Mouse (Mus musculus): ENCODE results near the gene Trmt1.
A peak's percentile ranks its signal among the peaks of the same experiment; 100 is the strongest.
"Not testable (repeated sequence)": the region's sequence is repeated elsewhere in the genome, so short reads cannot be mapped to it uniquely, and the experiment has no call there.

Gene Trmt1

DNA sequence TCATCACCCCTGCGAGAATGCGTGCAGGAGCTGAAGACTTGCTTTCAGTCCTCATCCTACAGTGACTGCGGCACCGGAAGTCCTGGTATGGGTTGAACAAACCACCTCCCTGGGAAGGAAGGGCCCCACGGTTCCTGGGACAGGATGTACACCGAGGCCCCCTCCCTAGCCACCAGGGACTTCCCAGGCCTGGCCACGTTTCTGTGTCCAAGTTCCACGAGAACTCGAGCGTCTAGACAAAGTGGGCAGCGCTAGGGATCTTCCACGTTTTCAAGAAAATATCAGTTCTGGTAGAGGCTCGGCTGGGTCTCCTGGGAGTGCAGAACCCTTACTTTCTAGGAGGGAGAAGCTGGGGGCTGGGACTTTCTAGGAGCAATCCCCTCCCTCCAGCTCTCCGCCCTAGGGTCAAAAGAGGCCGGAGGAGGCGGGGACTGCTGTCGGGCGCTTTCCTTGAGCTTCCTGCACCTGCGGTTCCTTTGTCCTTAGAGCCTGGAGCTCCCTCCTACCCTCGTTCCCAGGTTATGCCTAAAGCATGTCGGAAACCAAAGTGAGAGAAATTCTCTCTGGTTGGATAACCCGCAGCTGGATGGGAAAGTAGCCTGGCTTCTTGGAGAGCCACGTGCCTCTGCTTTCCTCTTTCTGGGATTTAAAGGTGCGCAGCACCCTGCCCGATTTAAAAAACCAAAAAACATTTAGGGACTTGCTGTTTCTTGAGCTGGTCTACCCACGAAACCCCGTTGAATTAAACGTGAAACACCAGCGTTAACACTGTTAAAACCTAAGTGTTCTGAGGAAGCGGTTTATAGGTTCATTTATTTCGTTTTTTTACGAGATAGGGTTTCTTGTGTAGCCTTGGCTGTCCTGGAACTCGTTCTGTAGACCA lies 25.9 kb upstream of the Trmt1 start:
- DNase-seq (ENCODE audit: low spot score in 2 of 2), result no peak

- no peak for DNase-seq (ENCODE audit: low spot score in 2 of 2)
These were observed 25.2 kb upstream of the Trmt1 start for GRCm38 (mm10) chr8:84660819-84661457.

GRCm38 (mm10) chr8:84661458-84661871 lies 24.6 kb upstream of the Trmt1 start:
- DNase-seq (ENCODE audit: low spot score in 2 of 2), result peak in 1 of 2 experiments; percentile 36

- DNase-seq (ENCODE audit: low spot score in 2 of 2), result peak in 1 of 2 experiments; percentile 54
These were observed 24.0 kb upstream of the Trmt1 start for GRCm38 (mm10) chr8:84661961-84662571.

DNA sequence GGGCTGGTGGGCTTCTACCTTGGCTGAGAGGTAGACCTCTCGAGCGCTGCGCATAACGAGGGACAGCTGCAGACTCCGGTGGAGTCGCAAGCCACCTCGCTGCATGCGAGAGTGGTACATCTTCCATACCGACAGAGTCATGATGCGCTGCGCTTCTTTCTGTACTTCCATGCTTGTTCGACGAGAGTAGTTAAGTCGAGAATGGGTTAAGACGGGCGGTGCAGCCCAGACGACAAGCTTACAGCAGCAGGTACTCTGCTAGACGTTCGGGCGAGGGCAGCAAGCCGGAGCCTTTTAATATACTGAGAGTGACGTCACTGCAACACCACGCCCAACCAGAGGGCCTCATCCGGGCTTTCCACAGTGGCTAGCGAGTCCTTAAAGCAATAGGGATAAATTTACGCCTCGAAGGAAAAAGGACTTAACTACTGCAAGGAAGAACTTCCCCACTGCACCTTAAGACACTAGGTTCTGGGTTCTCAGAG lies 23.5 kb upstream of the Trmt1 start, which contains the start of gene Ier2:
TSS of gene Ier2 (minus strand) at position 272 of the 485 bp plus-strand sequence.
- peak; percentile 71 to 86 for DNase-seq (ENCODE audit: low spot score in 2 of 2)

DNA sequence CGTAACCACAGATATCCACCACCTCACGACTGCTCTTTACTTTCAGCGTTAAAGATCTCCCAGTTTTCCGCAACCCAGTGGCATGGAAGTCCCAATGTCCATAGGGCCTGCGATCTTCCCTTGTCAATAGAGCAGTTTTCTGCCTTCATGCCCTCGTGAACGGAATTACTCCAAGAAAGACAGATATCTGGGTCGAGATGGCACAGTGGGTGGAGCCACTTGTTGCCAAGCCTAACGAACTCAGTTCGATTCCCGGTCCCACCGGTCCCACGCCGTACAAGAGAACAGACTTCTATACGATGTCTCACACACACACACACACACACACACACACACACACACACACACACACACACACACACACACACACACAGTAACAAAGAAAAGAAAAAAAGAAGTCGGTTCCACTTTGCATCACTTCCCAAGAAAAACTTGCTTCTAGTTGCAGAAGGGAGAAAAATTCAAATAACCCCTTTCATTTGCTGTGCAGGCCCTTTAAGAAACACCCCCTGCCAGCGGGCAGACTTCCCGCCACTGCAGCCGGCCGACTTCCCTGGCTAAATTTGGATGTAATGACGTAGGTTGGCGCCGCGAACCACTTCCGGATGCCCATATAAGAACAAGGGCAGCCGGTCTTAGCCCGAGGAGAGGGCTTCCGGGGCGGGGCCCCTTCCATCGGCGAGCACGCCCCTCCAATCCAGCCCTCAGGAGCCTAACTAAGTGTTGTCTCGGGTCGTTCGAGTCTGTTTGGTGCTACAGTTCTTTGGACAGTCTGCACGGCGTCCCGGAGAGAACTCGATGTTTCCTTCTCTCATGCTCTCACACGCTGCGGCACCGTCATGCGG lies 22.4 kb upstream of the Trmt1 start:
- DNase-seq (ENCODE audit: low spot score in 2 of 2), result peak; percentile 90 to 96

GRCm38 (mm10) chr8:84664566-84665384 lies 21.3 kb upstream of the Trmt1 start:
- peak; percentile 62 to 81 for DNase-seq (ENCODE audit: low spot score in 2 of 2)

DNA sequence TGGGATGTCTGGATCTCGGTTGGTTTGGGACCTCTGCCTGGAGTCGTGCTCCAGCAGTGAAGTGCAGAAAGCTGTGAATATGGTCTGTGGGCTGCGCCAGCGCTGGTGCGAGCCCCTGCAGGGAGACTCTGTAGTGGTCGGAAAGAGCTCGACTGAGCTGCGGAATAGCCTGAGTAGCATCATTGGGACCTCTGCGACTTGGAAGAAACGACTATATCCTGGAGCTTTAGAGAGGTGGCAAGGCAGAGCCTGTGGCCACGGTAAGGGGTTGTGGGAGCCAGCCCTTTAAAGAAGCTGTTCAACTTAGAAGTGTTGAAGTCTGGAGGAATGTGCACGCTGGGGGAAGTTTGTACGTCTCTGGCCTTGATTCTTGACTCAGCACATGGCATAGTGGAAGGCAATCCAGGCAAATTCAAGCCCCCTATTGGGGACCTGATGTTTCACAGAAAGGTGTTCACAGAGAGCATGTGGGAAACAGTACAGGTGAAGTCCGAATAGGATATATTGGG lies 20.7 kb upstream of the Trmt1 start:
- DNase-seq (ENCODE audit: low spot score in 2 of 2), result no peak

GRCm38 (mm10) chr8:84668081-84668480 lies 18.0 kb upstream of the Trmt1 start:
- no peak for DNase-seq (ENCODE audit: low spot score in 2 of 2)

- DNase-seq (ENCODE audit: low spot score in 2 of 2), result no peak
These were observed 17.2 kb upstream of the Trmt1 start for GRCm38 (mm10) chr8:84668731-84669485.

GRCm38 (mm10) chr8:84670295-84671006 lies 15.7 kb upstream of the Trmt1 start:
- DNase-seq (ENCODE audit: low spot score in 2 of 2), result not testable (repeated sequence)

DNA sequence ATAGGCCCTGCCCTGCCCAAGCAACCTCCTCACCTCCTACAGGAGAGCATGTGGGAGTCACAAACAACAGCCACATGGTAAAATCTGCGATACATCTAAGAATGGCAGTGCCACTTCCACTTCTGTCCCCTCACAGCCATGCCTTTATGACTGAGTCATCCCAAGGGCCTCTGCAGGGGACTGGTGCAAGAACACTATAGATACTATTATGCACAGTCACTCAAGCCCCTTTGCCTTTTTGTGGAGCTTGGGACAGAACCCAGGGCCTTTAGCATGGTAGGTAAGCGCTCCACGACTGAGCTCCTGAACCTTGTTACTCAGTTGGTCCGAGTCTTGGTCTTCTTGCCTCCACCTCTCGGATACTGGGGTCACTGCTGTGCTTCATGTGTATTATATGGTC lies 8.8 kb upstream of the Trmt1 start:
- no peak for DNase-seq (ENCODE audit: low spot score in 2 of 2)

DNA sequence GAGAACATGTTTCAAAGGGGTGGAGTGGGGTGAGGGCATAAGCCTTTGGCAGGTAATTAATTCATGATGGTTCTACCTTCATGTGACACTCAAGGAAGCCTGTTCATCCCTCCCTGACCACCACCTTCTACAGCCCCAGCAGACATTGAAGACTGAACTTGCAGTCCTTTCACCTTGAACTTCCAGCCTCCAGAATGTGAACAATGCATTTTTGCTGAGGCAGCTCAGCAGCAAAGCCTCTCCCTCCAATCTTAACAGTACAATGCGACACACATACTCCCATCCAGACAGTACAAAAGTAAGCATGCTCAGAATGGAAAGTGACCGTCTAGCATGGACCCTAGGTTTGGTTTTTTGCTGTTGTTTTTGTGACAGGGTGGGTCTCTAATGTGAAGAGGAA lies 4.6 kb upstream of the Trmt1 start:
- DNase-seq (ENCODE audit: low spot score in 2 of 2), result no peak

- no peak for DNase-seq (ENCODE audit: low spot score in 2 of 2)
These were observed 3.9 kb upstream of the Trmt1 start for GRCm38 (mm10) chr8:84682257-84682656.

- DNase-seq (ENCODE audit: low spot score in 2 of 2), result no peak
These were observed 1.6 kb upstream of the Trmt1 start for GRCm38 (mm10) chr8:84684537-84684936.

GRCm38 (mm10) chr8:84687003-84687704 lies 1.0 kb downstream of the Trmt1 start:
- DNase-seq (ENCODE audit: low spot score in 2 of 2), result no peak

GRCm38 (mm10) chr8:84687705-84688100 lies 1.6 kb downstream of the Trmt1 start, which contains the start of gene Nacc1:
Gene Nacc1 (minus strand): TSS chr8:84687862.
- peak; percentile 65 to 84 for DNase-seq (ENCODE audit: low spot score in 2 of 2)

Data from cerebellum, postnatal 4 days (tissue).